Mouse (Mus musculus) CH12.LX (cell line): Measurements from ENCODE around the gene Mtm1. TPM values are rescaled to one million over a fixed set of nuclear protein-coding genes. Genes with fewer than 3 reads are reported as not detected.

Experiments
- DNase-seq: peaks from one replicate; pipeline ENCODE4 v3.0.0-alpha.2; 2013; ENCODE audit errors: extremely low read depth
- H3K27ac ChIP-seq: 2 replicates; pipeline ENCODE4 v1.5.1; 2012; ENCODE audit warnings: low read depth, mild to moderate bottlenecking, control low read depth, moderate library complexity; ENCODE audit not compliant: insufficient read depth
- H3K27me3 ChIP-seq: replicated peaks from 2 replicates; pipeline ENCODE3; 2012; ENCODE audit warnings: inconsistent platforms
- H3K36me3 ChIP-seq, 2 experiments: replicated peaks in 1 of 2; 2 replicates each; pipeline versions ENCODE3 to v1.6.1; 2012; ENCODE audit warnings: inconsistent platforms in 1 of 2, low read length in 1 of 2, mild to moderate bottlenecking in 1 of 2, mixed read lengths in 1 of 2, moderate library complexity in 1 of 2; ENCODE audit not compliant: control insufficient read depth in 1 of 2, insufficient read depth in 1 of 2
- H3K4me1 ChIP-seq, 2 experiments: 2 replicates each; pipeline ENCODE4 v1.6.1; 2012; ENCODE audit warnings: inconsistent platforms in 1 of 2, moderate library complexity in 1 of 2; ENCODE audit not compliant: insufficient read depth in 2 of 2, control insufficient read depth in 1 of 2
- H3K4me2 ChIP-seq: 2 replicates; pipeline ENCODE4 v1.6.1; 2012; ENCODE audit warnings: low read depth, mild to moderate bottlenecking, control low read depth; ENCODE audit not compliant: poor library complexity, insufficient read depth, severe bottlenecking
- H3K4me3 ChIP-seq, 3 experiments: fragments of 150-350 bp in 1 of 3; sonication (generic) in 1 of 3; replicated peaks in 1 of 3; 2 replicates each; pipeline versions ENCODE3 to v1.5.1; 2011 to 2012; ENCODE audit warnings: low read depth in 2 of 3, low read length in 2 of 3, mild to moderate bottlenecking in 2 of 3, moderate library complexity in 2 of 3, control low read depth in 1 of 3, improper control_type of control experiment in 1 of 3, inconsistent platforms in 1 of 3, mixed read lengths in 1 of 3; ENCODE audit not compliant: poor library complexity in 1 of 3
- H3K79me2 ChIP-seq: replicated peaks from 2 replicates; pipeline ENCODE4 v1.6.1; 2012; ENCODE audit warnings: mild to moderate bottlenecking, moderate library complexity; ENCODE audit not compliant: control insufficient read depth, poor library complexity, insufficient read depth, severe bottlenecking; ENCODE audit errors: extremely low read depth
- H3K9ac ChIP-seq: 2 replicates; pipeline ENCODE4 v1.6.1; 2012; ENCODE audit warnings: low read depth, mild to moderate bottlenecking, control low read depth, moderate library complexity; ENCODE audit not compliant: insufficient read depth
- H3K9me3 ChIP-seq: replicated peaks from 2 replicates; pipeline ENCODE3; 2012; ENCODE audit warnings: low read length, inconsistent platforms, mixed read lengths
- BHLHE40 ChIP-seq: IDR thresholded peaks from 2 replicates; pipeline ENCODE4 v1.6.1; 2011; ENCODE audit warnings: mild to moderate bottlenecking, low read depth, low read length, improper control_type of control experiment
- CHD2 ChIP-seq: IDR thresholded peaks from 2 replicates; pipeline ENCODE4 v1.6.1; 2011; ENCODE audit warnings: low read length, improper control_type of control experiment
- CTCF ChIP-seq, 2 experiments: IDR thresholded peaks in 1 of 2; conservative IDR thresholded peaks in 1 of 2; 2 replicates each; pipeline ENCODE4 v1.5.1; 2011 to 2012; ENCODE audit warnings: low read depth in 2 of 2, low read length in 2 of 2, improper control_type of control experiment in 1 of 2, inconsistent platforms in 1 of 2, mild to moderate bottlenecking in 1 of 2, moderate library complexity in 1 of 2
- E2F4 ChIP-seq: IDR thresholded peaks from 2 replicates; pipeline ENCODE4 v1.6.1; 2011; ENCODE audit warnings: low read depth, low read length, improper control_type of control experiment; ENCODE audit not compliant: insufficient replicate concordance
- ELF1 ChIP-seq: IDR thresholded peaks from 2 replicates; pipeline ENCODE4 v1.6.1; 2014; ENCODE audit warnings: low read depth, mild to moderate bottlenecking, inconsistent platforms, low read length, improper control_type of control experiment
- EP300 ChIP-seq: IDR thresholded peaks from 2 replicates; pipeline ENCODE4 v1.6.1; 2011; ENCODE audit warnings: low read length, improper control_type of control experiment
- HCFC1 ChIP-seq: IDR thresholded peaks from 2 replicates; pipeline ENCODE4 v1.6.1; 2012; ENCODE audit warnings: low read depth, mild to moderate bottlenecking, inconsistent platforms, low read length, improper control_type of control experiment
- IRF4 ChIP-seq: IDR thresholded peaks from 2 replicates; pipeline ENCODE4 v1.6.1; 2014; ENCODE audit warnings: low read depth, mild to moderate bottlenecking, inconsistent platforms, low read length, improper control_type of control experiment
- JUN ChIP-seq: IDR thresholded peaks from 2 replicates; pipeline ENCODE4 v1.6.1; 2011; ENCODE audit warnings: low read depth, mild to moderate bottlenecking, low read length, improper control_type of control experiment, moderate library complexity; ENCODE audit not compliant: insufficient read depth
- JUND ChIP-seq: conservative IDR thresholded peaks from 2 replicates; pipeline ENCODE4 v1.6.1; 2011; ENCODE audit warnings: low read depth, low read length, improper control_type of control experiment
- MAFK ChIP-seq: IDR thresholded peaks from 2 replicates; pipeline ENCODE4 v1.6.1; 2011; ENCODE audit warnings: low read length, improper control_type of control experiment; ENCODE audit not compliant: insufficient replicate concordance
- MAX ChIP-seq: IDR thresholded peaks from 2 replicates; pipeline ENCODE4 v1.6.1; 2011; ENCODE audit warnings: low read length, improper control_type of control experiment
- MAZ ChIP-seq: IDR thresholded peaks from 2 replicates; pipeline ENCODE4 v1.6.1; 2012; ENCODE audit warnings: low read depth, mild to moderate bottlenecking, inconsistent platforms, low read length, improper control_type of control experiment, moderate library complexity
- MXI1 ChIP-seq: IDR thresholded peaks from 2 replicates; pipeline ENCODE4 v1.6.1; 2011; ENCODE audit warnings: mild to moderate bottlenecking, low read depth, low read length, improper control_type of control experiment
- MYC ChIP-seq: IDR thresholded peaks from 2 replicates; pipeline ENCODE4 v1.6.1; 2011; ENCODE audit warnings: low read depth, mild to moderate bottlenecking, improper control_type of control experiment, low read length
- NELFE ChIP-seq: IDR thresholded peaks from 2 replicates; pipeline ENCODE4 v1.6.1; 2011; ENCODE audit warnings: low read depth, low read length, improper control_type of control experiment
- PAX5 ChIP-seq: IDR thresholded peaks from 2 replicates; pipeline ENCODE4 v1.6.1; 2012; ENCODE audit warnings: low read length, inconsistent platforms, mixed read lengths
- POLR2A ChIP-seq: IDR thresholded peaks from 2 replicates; pipeline ENCODE4 v1.6.1; 2011; ENCODE audit warnings: low read depth, mild to moderate bottlenecking, improper control_type of control experiment, low read length
- POLR2AphosphoS2 ChIP-seq: IDR thresholded peaks from 2 replicates; pipeline ENCODE4 v1.6.1; 2011; ENCODE audit warnings: low read depth, low read length, improper control_type of control experiment
- RAD21 ChIP-seq: IDR thresholded peaks from 2 replicates; pipeline ENCODE4 v1.6.1; 2011; ENCODE audit warnings: low read depth, mild to moderate bottlenecking, low read length, improper control_type of control experiment, moderate library complexity
- SMC3 ChIP-seq: IDR thresholded peaks from 2 replicates; pipeline ENCODE4 v1.6.1; 2011; ENCODE audit warnings: low read depth, low read length, improper control_type of control experiment
- TBP ChIP-seq: conservative IDR thresholded peaks from 2 replicates; pipeline ENCODE4 v1.6.1; 2011; ENCODE audit warnings: low read depth, low read length, improper control_type of control experiment
- UBTF ChIP-seq: IDR thresholded peaks from 2 replicates; pipeline ENCODE4 v1.6.1; 2012; ENCODE audit warnings: low read depth, mild to moderate bottlenecking, inconsistent platforms, low read length, improper control_type of control experiment, moderate library complexity
- USF1 ChIP-seq: IDR thresholded peaks from 2 replicates; pipeline ENCODE4 v1.6.1; 2014; ENCODE audit warnings: low read depth, mild to moderate bottlenecking, inconsistent platforms, low read length, improper control_type of control experiment
- USF2 ChIP-seq: conservative IDR thresholded peaks from 2 replicates; pipeline ENCODE4 v1.6.1; 2011; ENCODE audit warnings: low read depth, low read length, improper control_type of control experiment
- ZKSCAN1 ChIP-seq: IDR thresholded peaks from 2 replicates; pipeline ENCODE4 v1.6.1; 2012; ENCODE audit warnings: low read depth, inconsistent platforms, low read length, improper control_type of control experiment, borderline replicate concordance
- ZNF384 ChIP-seq: IDR thresholded peaks from 2 replicates; pipeline ENCODE4 v1.6.1; 2012; ENCODE audit warnings: low read depth, low read length, improper control_type of control experiment, inconsistent platforms
- dilution Hi-C: fragments of 300-500 bp; cut with MboI; formaldehyde crosslinking; loops from 2 replicates; pipeline ENCODE4 v1.14.3; 2020; ENCODE audit warnings: low sequenced_read_pairs; ENCODE audit not compliant: extremely low pct_unique_long_range_greater_than_20kb, extremely low pct_ligation_motif_present
- in situ Hi-C: fragments of 300-500 bp; cut with MboI; formaldehyde crosslinking; loops from 3 replicates; pipeline ENCODE4 v1.14.3; 2019; ENCODE audit warnings: low sequenced_read_pairs, low pct_ligation_motif_present, low pct_unique_long_range_greater_than_20kb, mixed read lengths
- polyA plus RNA-seq: library from polyadenylated mRNA; unstranded; fragments of >175 nt; gene quantifications from 2 replicates; pipeline ENCODE4 v1.2.1, GENCODE M21; 2012; ENCODE audit warnings: low read depth; ENCODE audit not compliant: insufficient read length
- total RNA-seq, 2 experiments: library from RNA; depleted of rRNA; stranded (reverse); fragments of 300-350 nt in 1 of 2; fragments of >200 nt in 1 of 2; gene quantifications; 2 replicates each; pipeline ENCODE4 v1.2.3; 2012 to 2014

Mtm1 gene
- total and polyA plus RNA-seq, 3 experiments = 2.2 to 4.7 (median 3.5) TPM

GRCm38 (mm10) chrX:71287088-71287487 lies 76.5 kb downstream of the Mtm1 start:
- in situ Hi-C loops = no loop called here
- no peak for DNase-seq
- no peak overlapping the region for H3K27ac ChIP-seq
- no peaks in the 10 kb centered on the region for H3K4me1 ChIP-seq
- peaks cover 0 to 4% of the 10 kb centered on the region in 2 experiments for H3K36me3 ChIP-seq
- no peaks in the 10 kb centered on the region for H3K9me3 ChIP-seq
- TF ChIP-seq POLR2AphosphoS2 (no peak), USF2 (no peak), PAX5 (no peak)
- TF ChIP-seq, all 38 proteins: peak for 0
- dilution Hi-C loops = no loop called here
- no peak overlapping the region for H3K4me2 ChIP-seq
- H3K79me2 ChIP-seq = no peaks in the 10 kb centered on the region
- no peak overlapping the region for H3K4me3 ChIP-seq
- H3K27me3 ChIP-seq = no peaks in the 10 kb centered on the region
- H3K9ac ChIP-seq = no peak overlapping the region

- no peaks in the 10 kb centered on the region for H3K9me3 ChIP-seq
- no peak overlapping the region for H3K27ac ChIP-seq
- in situ Hi-C loops = no loop called here
- H3K36me3 ChIP-seq = no peaks in the 10 kb centered on the region
- no peaks in the 10 kb centered on the region for H3K79me2 ChIP-seq
- dilution Hi-C loops = no loop called here
- H3K27me3 ChIP-seq = no peaks in the 10 kb centered on the region
- DNase-seq = no peak
- no peak overlapping the region for H3K4me2 ChIP-seq
- TF ChIP-seq MAFK (no peak), TBP (no peak), POLR2AphosphoS2 (no peak), UBTF (no peak), MAZ (no peak), POLR2A (no peak), SMC3 (no peak), MYC (no peak), JUND (no peak), CHD2 (no peak)
- H3K4me1 ChIP-seq = no peaks in the 10 kb centered on the region
- no peak overlapping the region for H3K4me3 ChIP-seq
- H3K9ac ChIP-seq = no peak overlapping the region
Measured at GRCm38 (mm10) chrX:71294191-71294590, 83.6 kb downstream of the Mtm1 start.

GRCm38 (mm10) chrX:71296005-71296404 lies 85.4 kb downstream of the Mtm1 start:
- dilution Hi-C loops = no loop called here
- H3K9ac ChIP-seq = no peak overlapping the region
- no peaks in the 10 kb centered on the region for H3K9me3 ChIP-seq
- H3K4me3 ChIP-seq = no peak overlapping the region
- in situ Hi-C loops = no loop called here
- H3K4me2 ChIP-seq = no peak overlapping the region
- H3K79me2 ChIP-seq = no peaks in the 10 kb centered on the region
- TF ChIP-seq MAFK (no peak), IRF4 (peak; percentile 72), USF2 (no peak), BHLHE40 (no peak), MYC (no peak), E2F4 (no peak), CHD2 (no peak), MAZ (no peak), SMC3 (no peak), ELF1 (no peak), ZNF384 (peak; percentile 74), JUND (peak; percentile 82), MAX (no peak), MXI1 (no peak), ZKSCAN1 (no peak), HCFC1 (no peak), CTCF (conservative IDR thresholded peaks at IDR 0.05 in 1 of 2, IDR thresholded peaks at IDR 0.05 in 1 of 2; ENCODE audit: low read depth in 2 of 2, low read length in 2 of 2) (no peak), RAD21 (no peak), USF1 (no peak), NELFE (no peak), EP300 (peak; percentile 75), JUN (peak; percentile 55; the same call in 1 of the 2 replicates)
- DNase-seq = peak; percentile 43
- H3K36me3 ChIP-seq = no peaks in the 10 kb centered on the region
- no peaks in the 10 kb centered on the region for H3K4me1 ChIP-seq
- no peaks in the 10 kb centered on the region for H3K27me3 ChIP-seq
- no peak overlapping the region for H3K27ac ChIP-seq
